Mouse (Mus musculus) liver, embryonic 11.5 days (tissue): Measurements from ENCODE around the gene Tead3. TPM values are rescaled to one million over a fixed set of nuclear protein-coding genes. Genes with fewer than 3 reads are reported as not detected.
"Not testable (repeated sequence)": the region's sequence is repeated elsewhere in the genome, so short reads cannot be mapped to it uniquely, and the experiment has no call there.

Source experiments
- ATAC-seq: fragments of 200-750 bp; cut with Nextera tagmentation; replicated peaks from 2 replicates; pipeline ENCODE4 v1.8.0; 2017; ENCODE audit warnings: moderate number of reproducible peaks, mild to moderate bottlenecking, moderate TSS enrichment, moderate library complexity; ENCODE audit not compliant: low FRiP score
- DNase-seq: peaks from one replicate; pipeline ENCODE4 v3.0.0-alpha.2; 2017; ENCODE audit warnings: low spot score
- H3K27ac ChIP-seq: fragments of 300-500 bp; sonication (generic); 2 replicates; pipeline ENCODE4 v1.5.1; 2014; ENCODE audit warnings: mild to moderate bottlenecking, low read depth, low read length, control low read depth
- H3K27me3 ChIP-seq: fragments of 300-500 bp; sonication (generic); replicated peaks from 2 replicates; pipeline ENCODE4 v1.6.1; 2014; ENCODE audit warnings: low read length, mixed read lengths; ENCODE audit not compliant: control insufficient read depth, insufficient read depth
- H3K36me3 ChIP-seq: fragments of 300-500 bp; sonication (generic); 2 replicates; pipeline ENCODE4 v1.6.1; 2014; ENCODE audit warnings: mild to moderate bottlenecking, low read length, moderate library complexity, mixed read lengths; ENCODE audit not compliant: control insufficient read depth, insufficient read depth
- H3K4me1 ChIP-seq: fragments of 300-500 bp; sonication (generic); replicated peaks from 2 replicates; pipeline ENCODE4 v1.6.1; 2014; ENCODE audit warnings: low read length, mixed read lengths; ENCODE audit not compliant: control insufficient read depth, insufficient read depth
- H3K4me2 ChIP-seq: fragments of 300-500 bp; sonication (generic); 2 replicates; pipeline ENCODE4 v1.6.1; 2014; ENCODE audit warnings: mild to moderate bottlenecking, control low read depth, moderate library complexity
- H3K4me3 ChIP-seq: fragments of 300-500 bp; sonication (generic); 2 replicates; pipeline ENCODE4 v1.5.1; 2014; ENCODE audit warnings: low read depth, low read length, control low read depth
- H3K9ac ChIP-seq: fragments of 300-500 bp; sonication (generic); 2 replicates; pipeline ENCODE4 v1.6.1; 2014; ENCODE audit warnings: low read depth, low read length, control low read depth
- H3K9me3 ChIP-seq: fragments of 300-500 bp; sonication (generic); 2 replicates; pipeline ENCODE4 v1.6.1; 2016; ENCODE audit warnings: low read length, inconsistent platforms, mixed read lengths; ENCODE audit not compliant: control insufficient read depth
- WGBS: fragments of 180-500 bp; shearing (Covaris S2); extraction: QIAGEN DNeasy Blood & Tissue Kit; methylation state at CpG from one replicate; pipeline ENCODE4 v1.1.7; 2014; 5-methylcytosine and 5-hydroxymethylcytosine counted together
- polyA plus RNA-seq: library from polyadenylated mRNA; unstranded; fragments of >200 nt; fragmentation: Nextera tagmentation; extraction: Ambion mirVana; gene quantifications from 2 replicates; pipeline ENCODE4 v1.2.1, GENCODE M21; 2014

Tead3 gene
- polyA plus RNA-seq, 1 experiment from 2014 or later, result 4.6 TPM

- peak overlapping the region; percentile 100 for H3K4me3 ChIP-seq
- peaks cover 38% of the 10 kb centered on the region for H3K4me1 ChIP-seq
Measured at GRCm38 (mm10) chr17:28330232-28330546, 20.4 kb downstream of the Tead3 start.

GRCm38 (mm10) chr17:28329503-28330231 is 20.9 kb downstream of the Tead3 start:
- no peaks in the 10 kb centered on the region; the same call in 1 of the 2 replicates for H3K27me3 ChIP-seq
- H3K4me1 ChIP-seq, result peaks cover 38% of the 10 kb centered on the region
- 7% methylated on average over 4 of the region's 4 CpGs for WGBS
- ATAC-seq (no peak), DNase-seq (no peak)
- H3K4me3 ChIP-seq, result peak overlapping the region; percentile 100
- H3K9ac ChIP-seq, result peak overlapping the region; percentile 100
- H3K4me2 ChIP-seq, result peak overlapping the region; percentile 99
- peaks cover 24% of the 10 kb centered on the region for H3K36me3 ChIP-seq
- H3K27ac ChIP-seq, result peak overlapping the region; percentile 99
- no peaks in the 10 kb centered on the region for H3K9me3 ChIP-seq

More at GRCm38 (mm10) chr17:28330232-28330546, 20.4 kb downstream of the Tead3 start:
- H3K9ac ChIP-seq, result peak overlapping the region; percentile 100
- H3K27me3 ChIP-seq, result no peaks in the 10 kb centered on the region; the same call in 1 of the 2 replicates
- no peaks in the 10 kb centered on the region for H3K9me3 ChIP-seq
- ATAC-seq, result no peak
- no peak for DNase-seq
- H3K36me3 ChIP-seq, result peaks cover 22% of the 10 kb centered on the region
- peak overlapping the region; percentile 99 for H3K4me2 ChIP-seq
- 36% methylated on average over 2 of the region's 2 CpGs for WGBS
- peak overlapping the region; percentile 99 for H3K27ac ChIP-seq

DNA sequence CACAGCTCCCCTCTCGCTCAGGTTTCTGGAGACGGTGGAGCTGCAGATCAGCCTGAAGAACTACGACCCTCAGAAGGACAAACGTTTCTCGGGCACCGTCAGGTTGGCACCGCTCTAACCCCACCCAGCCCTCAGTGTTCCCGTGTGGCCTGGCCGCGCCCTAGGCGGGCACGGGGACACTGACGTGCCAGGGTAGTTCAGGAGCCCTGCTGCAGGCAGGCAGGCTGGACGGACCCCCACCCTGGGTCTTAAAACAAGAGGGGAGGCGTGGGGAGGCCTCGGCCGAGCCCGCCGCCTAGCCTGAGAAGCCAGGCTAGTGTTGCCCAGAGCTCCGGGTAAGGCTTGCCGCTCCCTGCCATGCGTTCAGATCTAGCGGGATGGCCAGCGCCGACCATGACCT is 21.7 kb downstream of the Tead3 start:
- peak; percentile 4; the same call in 1 of the 2 replicates for ATAC-seq
- WGBS, result under 1% methylated on average over 25 of the region's 25 CpGs
- peaks cover 28% of the 10 kb centered on the region for H3K36me3 ChIP-seq
- no peaks in the 10 kb centered on the region; the same call in 1 of the 2 replicates for H3K27me3 ChIP-seq
- peaks cover 38% of the 10 kb centered on the region for H3K4me1 ChIP-seq
- H3K9me3 ChIP-seq, result no peaks in the 10 kb centered on the region
- H3K27ac ChIP-seq, result peak overlapping the region; percentile 99
- peak overlapping the region; percentile 100 for H3K4me3 ChIP-seq
- H3K9ac ChIP-seq, result peak overlapping the region; percentile 100
- peak; percentile 53 for DNase-seq
- H3K4me2 ChIP-seq, result peak overlapping the region; percentile 99

DNA sequence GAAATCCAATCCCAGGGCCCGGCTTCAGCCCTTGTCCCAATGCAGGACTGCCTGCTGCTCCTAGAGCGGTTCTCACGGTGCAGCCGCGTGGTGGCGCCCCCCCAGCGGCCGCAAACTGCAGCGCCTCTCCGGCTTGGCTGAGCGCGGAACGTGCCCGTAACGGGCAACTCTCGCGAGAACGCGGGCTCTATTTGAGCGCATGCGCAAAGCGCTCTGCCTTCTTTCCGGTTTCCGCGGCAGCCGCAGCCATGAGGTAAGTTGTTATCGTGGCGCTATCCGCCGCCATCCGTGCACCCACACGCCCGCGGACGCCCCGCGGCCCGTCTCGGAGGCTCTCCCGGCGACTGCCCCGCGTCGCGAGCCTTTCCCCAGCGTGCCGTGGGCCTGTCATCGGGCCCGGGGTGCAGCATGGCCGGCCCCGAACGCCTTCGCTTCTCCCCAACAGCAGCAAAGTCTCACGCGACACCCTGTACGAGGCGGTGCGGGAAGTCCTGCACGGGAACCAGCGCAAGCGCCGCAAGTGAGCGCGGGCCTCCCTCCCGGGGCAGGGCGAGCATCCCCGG is 22.2 kb downstream of the Tead3 start, which contains the start of gene Rpl10a:
TSS of gene Rpl10a (plus strand) at position 106 of the 563 bp plus-strand sequence.
- under 1% methylated on average over 67 of the region's 67 CpGs for WGBS
- peaks cover 32% of the 10 kb centered on the region for H3K36me3 ChIP-seq
- H3K9me3 ChIP-seq, result no peaks in the 10 kb centered on the region
- no peaks in the 10 kb centered on the region; the same call in 1 of the 2 replicates for H3K27me3 ChIP-seq
- peak within 1 kb of the TSS; percentile 99 for H3K4me2 ChIP-seq
- DNase-seq (peak; percentile 93), ATAC-seq (peak; percentile 84)
- peak within 1 kb of the TSS; percentile 100 for H3K9ac ChIP-seq
- H3K4me1 ChIP-seq, result peaks cover 34% of the 10 kb centered on the region
- peak within 1 kb of the TSS; percentile 99 for H3K27ac ChIP-seq
- peak within 1 kb of the TSS; percentile 100 for H3K4me3 ChIP-seq

DNA sequence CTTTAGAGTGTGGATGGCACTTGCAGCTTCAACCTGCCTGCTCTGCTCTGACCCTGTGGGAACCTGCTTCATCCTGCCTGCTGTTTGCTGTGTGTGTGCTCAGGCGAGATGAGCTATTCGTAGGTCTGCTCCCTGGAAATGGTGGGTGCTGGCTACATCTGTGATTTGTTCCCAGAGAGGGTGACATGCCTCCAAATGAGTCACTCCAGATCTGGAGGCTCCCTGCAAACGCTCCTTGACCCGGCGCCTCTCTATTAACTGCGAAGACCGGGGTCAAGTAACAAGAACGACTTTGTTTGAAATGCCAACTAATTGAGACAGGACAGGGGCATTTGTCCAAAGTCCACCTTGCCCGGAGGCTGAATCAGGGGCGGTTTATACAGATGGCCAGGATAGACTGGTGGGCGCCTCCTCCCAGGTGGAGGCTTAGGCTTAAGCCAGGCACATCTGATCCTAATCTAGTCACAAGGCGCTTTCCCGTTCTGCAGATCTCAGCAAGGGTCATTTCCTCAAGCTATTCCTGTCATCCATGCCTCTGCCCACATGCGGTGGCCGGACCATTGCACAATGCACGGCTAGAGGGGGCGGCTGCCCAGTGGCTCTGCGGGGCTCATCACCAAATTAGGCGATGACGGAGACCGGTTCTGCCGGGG is 22.8 kb downstream of the Tead3 start:
- H3K4me2 ChIP-seq, result peak overlapping the region; percentile 99
- H3K27me3 ChIP-seq, result no peaks in the 10 kb centered on the region
- 15% methylated on average over 22 of the region's 22 CpGs for WGBS
- peak; percentile 29 for ATAC-seq
- peak; percentile 54 for DNase-seq
- H3K27ac ChIP-seq, result peak overlapping the region; percentile 99
- peaks cover 28% of the 10 kb centered on the region for H3K4me1 ChIP-seq
- peak overlapping the region; percentile 100 for H3K4me3 ChIP-seq
- no peaks in the 10 kb centered on the region for H3K9me3 ChIP-seq
- peaks cover 32% of the 10 kb centered on the region for H3K36me3 ChIP-seq
- H3K9ac ChIP-seq, result peak overlapping the region; percentile 100

DNA sequence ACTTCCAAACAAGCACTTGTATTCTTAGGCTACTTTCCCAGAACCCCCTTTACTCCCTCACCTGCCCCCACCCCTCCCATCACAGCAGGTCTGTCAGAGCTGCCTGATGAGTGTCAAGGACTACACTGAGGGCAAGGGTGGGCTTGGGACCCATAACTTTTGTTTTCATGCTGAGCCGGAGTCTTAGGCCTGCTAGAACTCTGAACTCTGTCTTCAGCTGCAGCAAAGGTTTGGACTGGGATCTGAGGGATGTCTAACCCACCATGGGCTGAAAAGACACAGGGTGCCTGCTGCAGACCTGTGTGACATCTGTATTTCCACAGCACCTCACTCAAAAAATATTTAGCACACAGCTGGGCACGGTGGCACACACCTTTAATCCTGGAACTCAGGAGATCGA is 23.7 kb downstream of the Tead3 start:
- Histone ChIP-seq H3K4me2 (no peak overlapping the region), H3K4me3 (no peak overlapping the region), H3K27ac (peak overlapping the region; percentile 99; the same call in 1 of the 2 replicates), H3K4me1 (peaks cover 21% of the 10 kb centered on the region), H3K9ac (no peak overlapping the region), H3K9me3 (no peaks in the 10 kb centered on the region), H3K36me3 (peaks cover 29% of the 10 kb centered on the region), H3K27me3 (no peaks in the 10 kb centered on the region)
- ATAC-seq (no peak), DNase-seq (no peak)
- 80% methylated on average over 3 of the region's 3 CpGs for WGBS

- 93% methylated on average over 8 of the region's 8 CpGs for whole genome bisulfite sequencing
- DNase-seq (no peak), ATAC-seq (no peak)
- Histone ChIP-seq H3K4me2 (no peak overlapping the region), H3K9me3 (no peaks in the 10 kb centered on the region), H3K4me1 (peaks cover 19% of the 10 kb centered on the region), H3K27me3 (no peaks in the 10 kb centered on the region), H3K27ac (no peak overlapping the region), H3K9ac (no peak overlapping the region), H3K36me3 (peaks cover 33% of the 10 kb centered on the region), H3K4me3 (no peak overlapping the region)
Measured at GRCm38 (mm10) chr17:28325751-28326150, 24.9 kb downstream of the Tead3 start.

- ATAC-seq, H3K4me3 ChIP-seq, DNase-seq, H3K27ac ChIP-seq, H3K9me3 ChIP-seq, H3K4me2 ChIP-seq, H3K27me3 ChIP-seq, H3K9ac ChIP-seq: not testable (repeated sequence)
- peaks cover 11% of the 10 kb centered on the region for H3K4me1 ChIP-seq
- peaks cover 23% of the 10 kb centered on the region for H3K36me3 ChIP-seq
- 93% methylated on average over 7 of the region's 7 CpGs for WGBS
Measured at GRCm38 (mm10) chr17:28324416-28324815, 26.2 kb downstream of the Tead3 start.
